Mouse (Mus musculus): Measurements from ENCODE around the gene Elf1.

GRCm38 (mm10) chr14:79440655-79441054 is 40.3 kb upstream of the Elf1 start:
- TF ChIP-seq GATA1 (IDR thresholded peaks at IDR 0.05; ENCODE audit: borderline replicate concordance, low read length) (no peak), FLI1 (IDR thresholded peaks at IDR 0.05; ENCODE audit: low read length) (no peak)

All from megakaryocyte, embryonic 14.5 days (primary cell).